Mouse (Mus musculus): ENCODE measurements around the gene Cd276. TPM values are rescaled to one million over a fixed set of nuclear protein-coding genes. Genes with fewer than 3 reads are reported as not detected.

The Cd276 gene
- polyA plus RNA-seq (2014; fragmentation: Nextera tagmentation; extraction: Ambion mirVana), result 56.9 and 59.5 TPM in 2 replicates

DNA sequence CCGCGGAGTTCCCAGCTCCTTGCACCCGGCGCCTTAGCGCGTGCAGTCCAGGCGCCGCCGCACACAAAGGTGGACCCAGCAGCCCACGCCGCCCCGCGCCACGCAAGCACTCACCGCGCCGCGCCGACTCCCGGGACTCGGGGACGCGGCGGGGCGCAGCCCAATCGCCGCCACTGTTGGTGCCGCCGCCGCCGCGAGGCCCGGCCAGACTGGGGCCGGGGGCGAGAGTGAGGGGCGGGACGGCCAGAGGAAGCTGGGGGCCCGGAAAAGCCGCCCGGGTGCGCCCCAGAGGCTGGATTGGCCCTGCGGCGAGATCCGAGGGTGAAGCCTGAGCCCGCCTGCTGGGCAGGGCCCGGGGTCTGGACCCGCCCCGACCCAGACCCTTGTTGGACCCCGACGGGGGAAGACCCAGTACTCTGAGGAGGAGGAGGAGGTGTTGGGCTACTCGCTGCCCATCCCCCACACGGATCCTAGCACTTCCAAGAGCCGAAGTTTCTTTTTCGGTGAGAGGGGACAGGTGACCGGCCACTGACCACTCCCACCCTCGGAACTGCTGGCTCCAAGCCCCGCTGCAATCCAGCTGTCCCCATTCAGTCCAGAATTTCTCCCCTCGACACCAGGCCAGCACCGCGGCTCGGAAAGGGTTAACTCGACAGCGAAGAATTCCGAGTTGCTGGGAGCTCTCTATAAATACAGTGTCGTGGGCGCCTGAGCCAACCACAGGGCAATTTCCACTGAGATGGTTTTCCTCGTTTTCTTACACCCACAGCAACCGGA is at the start of gene Cd276:
TSS of gene Cd276 (minus strand) at position 530 of the 777 bp plus-strand sequence.
- under 1% methylated on average over 50 of the region's 68 CpGs for WGBS

DNA sequence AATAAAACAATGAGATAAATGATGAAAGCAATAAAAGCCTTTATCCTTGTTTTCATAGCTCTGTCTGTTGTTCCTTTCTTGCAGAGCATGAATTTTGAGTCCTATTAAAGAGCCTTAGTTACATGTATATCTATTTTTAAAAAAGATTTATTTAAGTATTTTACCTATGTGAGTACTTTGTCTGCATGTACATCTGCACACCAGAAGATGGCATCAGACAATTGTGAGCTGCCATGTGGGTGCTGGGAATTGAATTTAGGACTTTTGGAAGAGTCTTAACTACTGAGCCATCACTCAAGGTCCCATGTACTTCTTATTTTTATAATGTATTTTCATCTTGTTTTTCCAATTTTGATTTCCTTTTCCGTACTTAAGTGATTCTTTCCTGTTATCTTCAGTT is 40.1 kb upstream of the Cd276 start:
- H3K4me2 ChIP-seq (ENCODE audit: low read depth, severe bottlenecking), result no peak overlapping the region
- H3K4me1 ChIP-seq (ENCODE audit: control insufficient read depth, insufficient read depth, low read length), result no peaks in the 10 kb centered on the region
- H3K36me3 ChIP-seq (ENCODE audit: control insufficient read depth, insufficient read depth, low read length), result no peaks in the 10 kb centered on the region
- DNase-seq (ENCODE audit: low spot score), result no peak
- no peak for ATAC-seq (ENCODE audit: insufficient number of reproducible peaks, low FRiP score, low TSS enrichment, low read depth)
- no peak overlapping the region for H3K9ac ChIP-seq (ENCODE audit: low read length)
- no peaks in the 10 kb centered on the region for H3K9me3 ChIP-seq (ENCODE audit: control insufficient read depth, low read length)
- H3K27ac ChIP-seq (replicated peaks; ENCODE audit: low read depth, low read length), result no peak overlapping the region
- H3K27me3 ChIP-seq (ENCODE audit: control insufficient read depth, insufficient read depth, low read length), result no peaks in the 10 kb centered on the region
- no peak overlapping the region for H3K4me3 ChIP-seq (ENCODE audit: low read depth, low read length)
- WGBS, result 98% methylated on average over 1 of the region's 1 CpGs

More for the DNA sequence above, at the start of gene Cd276:
- peaks cover 3% of the 10 kb centered on the region; the same call in 1 of the 2 replicates for H3K4me1 ChIP-seq (ENCODE audit: control insufficient read depth, insufficient read depth, low read length)
- DNase-seq (ENCODE audit: low spot score), result peak; percentile 86
- peak; percentile 82 for ATAC-seq (ENCODE audit: insufficient number of reproducible peaks, low FRiP score, low TSS enrichment, low read depth)
- H3K36me3 ChIP-seq (ENCODE audit: control insufficient read depth, insufficient read depth, low read length), result no peaks in the 10 kb centered on the region
- H3K4me3 ChIP-seq (ENCODE audit: low read depth, low read length), result peak within 1 kb of the TSS; percentile 79
- peak within 1 kb of the TSS; percentile 90 for H3K27ac ChIP-seq (replicated peaks; ENCODE audit: low read depth, low read length)
- peak within 1 kb of the TSS; percentile 86 for H3K4me2 ChIP-seq (ENCODE audit: low read depth, severe bottlenecking)
- no peaks in the 10 kb centered on the region for H3K27me3 ChIP-seq (ENCODE audit: control insufficient read depth, insufficient read depth, low read length)
- H3K9ac ChIP-seq (ENCODE audit: low read length), result peak within 1 kb of the TSS; percentile 96
- H3K9me3 ChIP-seq (ENCODE audit: control insufficient read depth, low read length), result no peaks in the 10 kb centered on the region

DNA sequence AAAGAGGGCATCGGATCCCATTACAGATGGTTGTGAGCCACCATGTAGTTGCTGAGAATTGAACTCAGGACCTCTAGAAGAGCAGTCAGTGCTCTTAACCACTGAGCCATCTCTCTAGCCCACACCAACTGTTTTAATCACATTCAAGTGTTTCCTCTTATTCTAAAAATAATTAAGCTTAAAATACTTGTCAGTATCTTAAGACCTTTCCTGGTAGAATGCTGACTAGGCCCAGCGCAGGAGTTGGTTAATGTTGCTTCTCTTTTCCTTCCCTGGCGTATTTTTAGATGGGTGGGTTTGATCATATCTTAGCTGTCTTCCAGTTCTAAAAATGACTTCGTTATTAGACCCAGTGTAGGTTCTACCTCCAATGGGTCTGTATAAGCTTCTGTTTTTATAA is 33.4 kb upstream of the Cd276 start:
- 91% methylated on average over 4 of the region's 4 CpGs for WGBS
- no peak overlapping the region for H3K9ac ChIP-seq (ENCODE audit: low read length)

DNA sequence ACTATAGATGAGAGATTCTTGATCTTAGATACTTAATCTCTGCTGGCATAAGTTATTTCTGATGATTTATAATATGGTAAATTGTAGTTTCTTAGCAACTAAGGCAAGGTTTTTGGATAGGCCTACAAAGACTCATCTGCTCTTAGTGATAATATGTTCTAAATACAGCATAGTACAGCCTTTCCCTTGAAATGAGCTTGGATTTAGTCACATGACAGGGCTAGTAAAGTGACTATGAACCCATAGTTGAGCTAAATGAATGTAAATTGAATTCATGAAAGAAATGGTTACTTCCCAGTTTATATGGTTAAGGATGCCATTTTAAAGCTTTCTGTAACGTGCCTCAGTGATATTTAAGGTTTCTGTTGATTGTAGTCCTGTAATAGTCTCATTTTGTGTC is 29.1 kb upstream of the Cd276 start:
- WGBS, result 92% methylated on average over 1 of the region's 1 CpGs
- Histone ChIP-seq H3K4me1 (ENCODE audit: control insufficient read depth, insufficient read depth, low read length) (no peaks in the 10 kb centered on the region), H3K36me3 (ENCODE audit: control insufficient read depth, insufficient read depth, low read length) (no peaks in the 10 kb centered on the region)

More for the DNA sequence above, 33.4 kb upstream of the Cd276 start:
- H3K27me3 ChIP-seq (ENCODE audit: control insufficient read depth, insufficient read depth, low read length), result no peaks in the 10 kb centered on the region
- DNase-seq (ENCODE audit: low spot score) (no peak), ATAC-seq (ENCODE audit: insufficient number of reproducible peaks, low FRiP score, low TSS enrichment, low read depth) (no peak)
- no peaks in the 10 kb centered on the region for H3K9me3 ChIP-seq (ENCODE audit: control insufficient read depth, low read length)
- H3K4me1 ChIP-seq (ENCODE audit: control insufficient read depth, insufficient read depth, low read length), result no peaks in the 10 kb centered on the region
- no peak overlapping the region for H3K27ac ChIP-seq (replicated peaks; ENCODE audit: low read depth, low read length)
- no peak overlapping the region for H3K4me2 ChIP-seq (ENCODE audit: low read depth, severe bottlenecking)
- no peaks in the 10 kb centered on the region for H3K36me3 ChIP-seq (ENCODE audit: control insufficient read depth, insufficient read depth, low read length)
- H3K4me3 ChIP-seq (ENCODE audit: low read depth, low read length), result no peak overlapping the region

DNA sequence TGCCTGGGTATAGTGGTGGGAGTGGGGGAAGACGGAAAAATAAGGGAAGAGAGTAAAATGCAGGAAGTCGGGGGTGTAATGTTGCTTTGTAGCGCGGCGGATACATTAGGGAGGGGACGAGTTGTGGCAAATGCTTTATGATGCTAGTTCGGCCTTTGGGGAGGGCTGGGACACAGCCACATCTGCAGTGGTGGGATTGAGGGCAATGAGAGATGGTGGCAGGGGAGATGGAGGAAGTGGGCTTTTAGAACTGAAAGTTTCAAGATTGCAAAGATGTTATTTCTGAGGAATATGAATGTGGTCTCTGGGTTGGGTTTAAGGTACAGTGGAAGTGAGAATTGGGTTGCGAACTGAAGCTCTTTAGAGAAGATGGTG is 28.0 kb upstream of the Cd276 start:
- Histone ChIP-seq H3K9me3 (ENCODE audit: control insufficient read depth, low read length) (no peaks in the 10 kb centered on the region), H3K36me3 (ENCODE audit: control insufficient read depth, insufficient read depth, low read length) (no peaks in the 10 kb centered on the region), H3K27ac (replicated peaks; ENCODE audit: low read depth, low read length) (no peak overlapping the region), H3K4me2 (ENCODE audit: low read depth, severe bottlenecking) (peak overlapping the region; percentile 68), H3K4me1 (ENCODE audit: control insufficient read depth, insufficient read depth, low read length) (no peaks in the 10 kb centered on the region), H3K9ac (ENCODE audit: low read length) (peak overlapping the region; percentile 94), H3K4me3 (ENCODE audit: low read depth, low read length) (peak overlapping the region; percentile 95), H3K27me3 (ENCODE audit: control insufficient read depth, insufficient read depth, low read length) (no peaks in the 10 kb centered on the region)
- DNase-seq (ENCODE audit: low spot score) (peak; percentile 32), ATAC-seq (ENCODE audit: insufficient number of reproducible peaks, low FRiP score, low TSS enrichment, low read depth) (no peak)
- 2% methylated on average over 8 of the region's 8 CpGs for WGBS

More for the DNA sequence above, 29.1 kb upstream of the Cd276 start:
- H3K4me3 ChIP-seq (ENCODE audit: low read depth, low read length), result no peak overlapping the region
- no peak for DNase-seq (ENCODE audit: low spot score)
- no peaks in the 10 kb centered on the region for H3K27me3 ChIP-seq (ENCODE audit: control insufficient read depth, insufficient read depth, low read length)
- no peak for ATAC-seq (ENCODE audit: insufficient number of reproducible peaks, low FRiP score, low TSS enrichment, low read depth)
- H3K4me2 ChIP-seq (ENCODE audit: low read depth, severe bottlenecking), result no peak overlapping the region
- H3K9ac ChIP-seq (ENCODE audit: low read length), result no peak overlapping the region
- H3K9me3 ChIP-seq (ENCODE audit: control insufficient read depth, low read length), result no peaks in the 10 kb centered on the region
- no peak overlapping the region for H3K27ac ChIP-seq (replicated peaks; ENCODE audit: low read depth, low read length)

DNA sequence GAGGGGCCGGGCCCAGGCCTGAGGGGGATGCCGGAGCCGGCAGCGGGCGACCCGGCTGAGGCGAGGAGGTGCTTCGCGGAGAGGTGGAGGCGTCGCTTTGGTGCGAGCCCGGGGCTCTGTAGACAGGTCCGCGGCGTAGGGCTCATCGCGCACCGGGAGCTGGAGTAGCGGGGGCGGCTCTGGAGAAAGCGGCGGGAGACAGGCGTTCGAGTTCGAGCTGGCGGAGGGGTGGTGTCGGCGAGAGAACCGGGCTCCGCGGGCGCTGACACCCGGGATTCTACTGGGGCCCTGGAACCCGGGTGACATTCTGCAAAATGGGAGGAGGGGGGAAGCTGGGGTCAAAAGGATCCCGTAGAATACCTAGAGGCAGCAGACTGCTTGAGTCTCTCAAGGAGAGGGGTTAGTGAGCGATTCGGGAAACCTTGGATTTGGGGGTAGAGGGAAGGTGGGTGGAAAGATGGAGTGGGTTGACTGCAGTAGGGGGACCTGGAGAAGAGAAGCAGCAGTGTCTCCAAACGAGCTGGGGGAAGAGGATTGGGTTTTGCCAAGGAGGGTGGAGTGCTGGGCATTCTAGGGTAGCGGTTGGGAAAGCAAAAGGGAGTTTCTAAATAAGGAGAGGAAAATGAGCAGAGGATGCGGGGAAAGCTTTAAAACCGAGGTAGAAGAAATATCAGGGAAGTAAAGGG is 27.5 kb upstream of the Cd276 start:
- peak overlapping the region; percentile 68 for H3K4me2 ChIP-seq (ENCODE audit: low read depth, severe bottlenecking)
- H3K27me3 ChIP-seq (ENCODE audit: control insufficient read depth, insufficient read depth, low read length), result no peaks in the 10 kb centered on the region
- peak overlapping the region; percentile 95 for H3K4me3 ChIP-seq (ENCODE audit: low read depth, low read length)
- H3K4me1 ChIP-seq (ENCODE audit: control insufficient read depth, insufficient read depth, low read length), result no peaks in the 10 kb centered on the region
- no peaks in the 10 kb centered on the region for H3K36me3 ChIP-seq (ENCODE audit: control insufficient read depth, insufficient read depth, low read length)
- H3K9me3 ChIP-seq (ENCODE audit: control insufficient read depth, low read length), result no peaks in the 10 kb centered on the region
- no peak for DNase-seq (ENCODE audit: low spot score)
- H3K27ac ChIP-seq (replicated peaks; ENCODE audit: low read depth, low read length), result peak overlapping the region; percentile 94
- WGBS, result under 1% methylated on average over 42 of the region's 42 CpGs
- H3K9ac ChIP-seq (ENCODE audit: low read length), result peak overlapping the region; percentile 94
- ATAC-seq (ENCODE audit: insufficient number of reproducible peaks, low FRiP score, low TSS enrichment, low read depth), result peak; percentile 75

DNA sequence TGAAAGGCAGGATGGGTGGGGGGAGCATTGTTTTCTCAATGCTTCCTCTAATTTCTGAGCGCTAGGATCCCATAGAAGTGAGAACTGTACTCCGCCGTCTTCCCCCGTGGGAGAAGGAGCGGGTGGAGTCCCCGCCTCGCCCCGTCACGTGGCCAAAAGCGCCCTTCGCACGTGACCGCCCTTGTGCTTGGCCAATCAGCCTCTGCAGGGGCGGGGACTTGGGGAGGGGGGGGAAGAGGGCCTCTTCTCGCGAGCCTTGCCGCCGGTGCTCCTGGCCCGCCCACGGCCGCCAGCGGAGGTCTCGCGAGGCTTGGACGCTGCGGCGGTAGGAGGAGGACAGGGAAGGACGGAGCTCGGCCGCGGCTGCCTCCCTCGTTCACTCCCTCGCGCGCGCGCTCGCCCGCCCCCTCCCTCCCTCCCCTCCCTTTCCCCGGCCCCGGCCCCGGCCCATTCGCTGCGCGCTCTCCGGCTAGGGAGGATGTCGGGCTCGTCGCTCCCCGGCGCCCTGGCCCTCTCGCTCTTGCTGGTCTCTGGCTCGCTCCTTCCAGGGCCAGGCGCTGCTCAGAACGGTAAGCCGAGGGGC is 26.8 kb upstream of the Cd276 start, which contains the start of gene Nptn:
TSS of gene Nptn (plus strand) at position 283 of the 583 bp plus-strand sequence.
- 1% methylated on average over 25 of the region's 56 CpGs for WGBS
- Histone ChIP-seq H3K9me3 (ENCODE audit: control insufficient read depth, low read length) (no peaks in the 10 kb centered on the region), H3K27ac (replicated peaks; ENCODE audit: low read depth, low read length) (peak within 1 kb of the TSS; percentile 94), H3K36me3 (ENCODE audit: control insufficient read depth, insufficient read depth, low read length) (no peaks in the 10 kb centered on the region), H3K4me3 (ENCODE audit: low read depth, low read length) (peak within 1 kb of the TSS; percentile 95), H3K4me2 (ENCODE audit: low read depth, severe bottlenecking) (peak within 1 kb of the TSS; percentile 68), H3K4me1 (ENCODE audit: control insufficient read depth, insufficient read depth, low read length) (no peaks in the 10 kb centered on the region), H3K27me3 (ENCODE audit: control insufficient read depth, insufficient read depth, low read length) (no peaks in the 10 kb centered on the region), H3K9ac (ENCODE audit: low read length) (peak within 1 kb of the TSS; percentile 94)
- ATAC-seq (ENCODE audit: insufficient number of reproducible peaks, low FRiP score, low TSS enrichment, low read depth) (peak; percentile 98), DNase-seq (ENCODE audit: low spot score) (peak; percentile 98)

DNA sequence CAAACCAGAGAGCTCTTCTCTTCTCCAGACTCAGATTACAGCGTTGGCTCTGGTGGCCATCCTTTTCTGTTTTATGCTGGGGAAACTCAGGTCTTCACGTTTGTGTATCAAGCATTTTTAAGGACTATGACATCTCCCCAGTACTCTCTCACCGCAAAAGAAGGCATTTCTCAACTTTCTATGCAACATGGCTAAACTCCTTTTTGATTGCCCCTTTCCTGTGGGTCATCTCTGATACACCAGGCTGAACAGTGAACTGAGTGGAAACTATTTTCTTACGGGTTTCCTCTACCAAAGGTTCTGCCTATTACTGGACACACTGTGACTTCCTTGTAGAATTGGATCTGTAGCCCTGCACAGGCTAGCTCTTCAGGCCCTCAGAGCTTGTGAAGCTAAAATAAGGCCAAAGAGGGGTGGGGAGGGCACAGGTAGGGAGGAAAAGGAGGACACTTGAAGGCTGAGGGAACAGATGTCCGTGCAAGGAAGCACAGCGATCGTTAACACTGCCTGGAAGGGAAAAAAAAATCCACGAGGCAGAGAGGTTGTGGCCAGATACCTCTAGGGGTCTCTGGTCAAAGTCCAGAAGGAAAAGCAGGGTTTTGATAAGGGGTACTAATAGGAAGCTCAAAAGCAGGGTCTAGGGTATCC is 26.2 kb upstream of the Cd276 start:
- Histone ChIP-seq H3K9me3 (ENCODE audit: control insufficient read depth, low read length) (no peaks in the 10 kb centered on the region), H3K27ac (replicated peaks; ENCODE audit: low read depth, low read length) (peak overlapping the region; percentile 57), H3K27me3 (ENCODE audit: control insufficient read depth, insufficient read depth, low read length) (no peaks in the 10 kb centered on the region), H3K9ac (ENCODE audit: low read length) (peak overlapping the region; percentile 64), H3K4me2 (ENCODE audit: low read depth, severe bottlenecking) (peak overlapping the region; percentile 54), H3K36me3 (ENCODE audit: control insufficient read depth, insufficient read depth, low read length) (no peaks in the 10 kb centered on the region), H3K4me3 (ENCODE audit: low read depth, low read length) (peak overlapping the region; percentile 95), H3K4me1 (ENCODE audit: control insufficient read depth, insufficient read depth, low read length) (no peaks in the 10 kb centered on the region)
- WGBS, result 32% methylated on average over 8 of the region's 8 CpGs
- DNase-seq (ENCODE audit: low spot score) (no peak), ATAC-seq (ENCODE audit: insufficient number of reproducible peaks, low FRiP score, low TSS enrichment, low read depth) (0 out of 2 replicates have a peak, but pooled peaks have one; percentile 29)
